Mouse (Mus musculus) megakaryocyte, embryonic 14.5 days (primary cell): ENCODE measurements at regions not wholly inside any gene's neighbourhood (a gene's known extent, or its start where the extent isn't known, plus 50 kb on each side); places are given as distances from the start of the nearest gene placed in this dataset.

ENCODE experiments used
- FLI1 ChIP-seq: IDR thresholded peaks from 2 replicates; pipeline ENCODE4 v1.6.1; 2012; ENCODE audit warnings: low read length, inconsistent platforms, mixed read lengths
- GATA1 ChIP-seq: IDR thresholded peaks from 3 replicates; pipeline ENCODE4 v1.6.1; 2012; ENCODE audit warnings: mixed read lengths, low read length, inconsistent platforms, borderline replicate concordance

DNA sequence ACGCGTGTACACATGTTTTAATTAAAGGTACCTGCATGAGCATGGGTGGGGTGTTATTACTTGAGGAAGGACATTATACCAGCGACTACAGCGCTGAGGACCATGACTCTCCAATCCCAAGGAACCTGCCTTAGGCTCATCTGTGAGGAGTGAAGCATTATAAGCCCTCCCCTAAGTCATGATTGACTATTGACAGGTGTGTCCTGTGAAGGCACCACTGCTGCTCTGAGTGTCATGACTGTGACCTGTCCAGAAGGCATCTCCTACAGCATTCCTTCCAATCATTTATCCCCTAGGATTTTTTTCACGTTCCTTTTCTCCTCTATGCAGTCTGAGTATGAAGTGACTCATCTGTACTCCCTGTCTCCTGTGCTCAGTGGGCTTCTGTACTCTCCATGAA lies 199.9 kb upstream of the Gm9833 start:
- TF ChIP-seq FLI1 (no peak), GATA1 (no peak)
